Mouse (Mus musculus): ENCODE measurements around the gene Rps9.
"Not testable (repeated sequence)": the region's sequence is repeated elsewhere in the genome, so short reads cannot be mapped to it uniquely, and the experiment has no call there.

- not testable (repeated sequence) for TF ChIP-seq POLR2A (IDR thresholded peaks at IDR 0.05; ENCODE audit: borderline replicate concordance, insufficient read depth, low read length); CTCF (IDR thresholded peaks at IDR 0.05; ENCODE audit: borderline replicate concordance, insufficient read depth, low read depth, low read length)
These were observed 16.5 kb downstream of the Rps9 start, which contains the start of gene Pirb for GRCm38 (mm10) chr7:3720268-3720667.

Measured in cerebellum, adult 2 months (tissue).